Mouse (Mus musculus): ENCODE measurements around the gene Plxna4.

The Plxna4 gene

GRCm38 (mm10) chr6:32167725-32168124, 420.3 kb downstream of the Plxna4 start:
- no peak for DNase-seq (ENCODE audit: low spot score)

- no peak for DNase-seq (ENCODE audit: low spot score)
These were observed 427.6 kb downstream of the Plxna4 start for GRCm38 (mm10) chr6:32160370-32160769.

- DNase-seq (ENCODE audit: low spot score) = no peak
These were observed 428.1 kb downstream of the Plxna4 start for GRCm38 (mm10) chr6:32159931-32160330.

GRCm38 (mm10) chr6:32158347-32158746, 429.6 kb downstream of the Plxna4 start:
- no peak for DNase-seq (ENCODE audit: low spot score)

GRCm38 (mm10) chr6:32153170-32153569, 434.8 kb downstream of the Plxna4 start:
- no peak for DNase-seq (ENCODE audit: low spot score)

- DNase-seq (ENCODE audit: low spot score) = no peak
These were observed 437.2 kb downstream of the Plxna4 start for GRCm38 (mm10) chr6:32150836-32151235.

- no peak for DNase-seq (ENCODE audit: low spot score)
These were observed 443.2 kb downstream of the Plxna4 start for GRCm38 (mm10) chr6:32144771-32145170.

GRCm38 (mm10) chr6:32139537-32139936, 448.5 kb downstream of the Plxna4 start:
- DNase-seq (ENCODE audit: low spot score) = no peak

GRCm38 (mm10) chr6:32126914-32127313, 461.1 kb downstream of the Plxna4 start:
- DNase-seq (ENCODE audit: low spot score) = no peak

GRCm38 (mm10) chr6:32122584-32123265, 465.3 kb downstream of the Plxna4 start:
- no peak for DNase-seq (ENCODE audit: low spot score)

GRCm38 (mm10) chr6:32120931-32121330, 467.1 kb downstream of the Plxna4 start:
- DNase-seq (ENCODE audit: low spot score) = no peak

GRCm38 (mm10) chr6:32109207-32109606, 478.8 kb downstream of the Plxna4 start:
- no peak for DNase-seq (ENCODE audit: low spot score)

GRCm38 (mm10) chr6:32105547-32106275, 482.3 kb downstream of the Plxna4 start:
- no peak for DNase-seq (ENCODE audit: low spot score)

Measured in ovary, adult 18-20 months (tissue).